Mouse (Mus musculus) lung, adult 2 months (tissue): ENCODE measurements around the gene Robo4.

Experiments
- CTCF ChIP-seq: fragments of 200-500 bp; IDR thresholded peaks from 2 replicates; pipeline ENCODE4 v1.5.1; 2011; ENCODE audit warnings: mild to moderate bottlenecking, low read length, control low read depth; ENCODE audit not compliant: insufficient read depth
- POLR2A ChIP-seq: fragments of 200-500 bp; IDR thresholded peaks from 2 replicates; pipeline ENCODE4 v1.6.1; 2011; ENCODE audit warnings: low read depth, mild to moderate bottlenecking, control low read depth, low read length, borderline replicate concordance; ENCODE audit errors: extremely low read depth

GRCm38 (mm10) chr9:37459665-37460042 lies 58.0 kb downstream of the Robo4 start:
- TF ChIP-seq POLR2A (no peak), CTCF (no peak)
